Mouse (Mus musculus) neural tube, embryonic 13.5 days (tissue): Measurements from ENCODE around the gene Kif27. TPM values are rescaled to one million over a fixed set of nuclear protein-coding genes. Genes with fewer than 3 reads are reported as not detected.
"Not testable (repeated sequence)": the region's sequence is repeated elsewhere in the genome, so short reads cannot be mapped to it uniquely, and the experiment has no call there.

Experiments used
- ATAC-seq: fragments of 200-750 bp; cut with Nextera tagmentation; 2 replicates; pipeline ENCODE4 v1.8.0; 2017; ENCODE audit warnings: low read depth, mild to moderate bottlenecking, moderate TSS enrichment, moderate library complexity
- H3K27ac ChIP-seq: fragments of 300-500 bp; sonication (generic); replicated peaks from 2 replicates; pipeline ENCODE4 v1.5.1; 2015; ENCODE audit warnings: moderate library complexity, mild to moderate bottlenecking, inconsistent platforms
- H3K27me3 ChIP-seq: fragments of 300-500 bp; sonication (generic); 2 replicates; pipeline ENCODE4 v1.6.1; 2015; ENCODE audit warnings: mild to moderate bottlenecking, inconsistent platforms
- H3K36me3 ChIP-seq: fragments of 300-500 bp; sonication (generic); 2 replicates; pipeline ENCODE4 v1.6.1; 2015; ENCODE audit warnings: mild to moderate bottlenecking, inconsistent platforms
- H3K4me1 ChIP-seq: fragments of 300-500 bp; sonication (generic); replicated peaks from 2 replicates; pipeline ENCODE4 v1.6.1; 2015; ENCODE audit warnings: inconsistent platforms
- H3K4me2 ChIP-seq: fragments of 300-500 bp; sonication (generic); 2 replicates; pipeline ENCODE4 v1.6.1; 2015; ENCODE audit warnings: inconsistent platforms, mild to moderate bottlenecking, moderate library complexity
- H3K4me3 ChIP-seq: fragments of 300-500 bp; sonication (generic); 2 replicates; pipeline ENCODE4 v1.5.1; 2015; ENCODE audit warnings: mild to moderate bottlenecking, inconsistent platforms
- H3K9ac ChIP-seq: fragments of 300-500 bp; sonication (generic); 2 replicates; pipeline ENCODE4 v1.6.1; 2015; ENCODE audit warnings: moderate library complexity, mild to moderate bottlenecking, inconsistent platforms
- H3K9me3 ChIP-seq: fragments of 300-500 bp; sonication (generic); 2 replicates; pipeline ENCODE4 v1.6.1; 2016; ENCODE audit warnings: inconsistent platforms
- WGBS: fragments of 180-500 bp; shearing (Covaris S2); methylation state at CpG from one replicate; pipeline ENCODE4 v1.1.7; 2015; 5-methylcytosine and 5-hydroxymethylcytosine counted together
- polyA plus RNA-seq: library from polyadenylated mRNA; unstranded; fragments of >200 nt; fragmentation: Nextera tagmentation; extraction: Ambion mirVana; gene quantifications from 2 replicates; pipeline ENCODE4 v1.2.1, GENCODE M21; 2015

The Kif27 gene
- polyA plus RNA-seq: 1.2 and 1.3 TPM in 2 replicates

- ATAC-seq: peak; percentile 97
- under 1% methylated on average over 56 of the region's 85 CpGs for WGBS
- Histone ChIP-seq H3K4me1 (0 out of 2 replicates have a peak, but pooled peaks cover 8% of the 10 kb centered on the region), H3K27ac (peak within 1 kb of the TSS; percentile 42; the same call in 1 of the 2 replicates), H3K9ac (peak within 1 kb of the TSS; percentile 75), H3K4me2 (peak within 1 kb of the TSS; percentile 93), H3K9me3 (no peaks in the 10 kb centered on the region), H3K36me3 (no peaks in the 10 kb centered on the region), H3K27me3 (peaks cover 10% of the 10 kb centered on the region), H3K4me3 (peak within 1 kb of the TSS; percentile 69)
These were observed at the start of gene Kif27 for GRCm38 (mm10) chr13:58358629-58359303. Gene Kif27 (minus strand): TSS chr13:58359122.

- not testable (repeated sequence) for H3K27me3 ChIP-seq, ATAC-seq, H3K36me3 ChIP-seq, H3K9me3 ChIP-seq
- Histone ChIP-seq H3K4me3 (peak within 1 kb of the TSS; percentile 79), H3K27ac (peak within 1 kb of the TSS; percentile 100), H3K9ac (peak within 1 kb of the TSS; percentile 100), H3K4me1 (peaks cover 17% of the 10 kb centered on the region), H3K4me2 (peak within 1 kb of the TSS; percentile 57)
- WGBS: 8% methylated on average over 17 of the region's 17 CpGs
These were observed 44.3 kb upstream of the Kif27 start, which contains the start of gene Hnrnpk for GRCm38 (mm10) chr13:58403243-58403642. Gene Hnrnpk (minus strand): TSS chr13:58403343.

GRCm38 (mm10) chr13:58402744-58403110 is 43.8 kb upstream of the Kif27 start:
- Histone ChIP-seq H3K27me3 (no peaks in the 10 kb centered on the region), H3K27ac (peak overlapping the region; percentile 100), H3K4me3 (peak overlapping the region; percentile 79), H3K36me3 (peaks cover 12% of the 10 kb centered on the region), H3K9ac (peak overlapping the region; percentile 100), H3K9me3 (no peaks in the 10 kb centered on the region), H3K4me1 (peaks cover 18% of the 10 kb centered on the region), H3K4me2 (peak overlapping the region; percentile 57)
- WGBS: under 1% methylated on average over 34 of the region's 48 CpGs
- peak; percentile 67 for ATAC-seq

- H3K4me1 ChIP-seq: peaks cover 23% of the 10 kb centered on the region
- peak; percentile 97 for ATAC-seq
- WGBS: under 1% methylated on average over 91 of the region's 91 CpGs
- peak within 1 kb of the TSS; percentile 100 for H3K9ac ChIP-seq
- H3K4me3 ChIP-seq: peak within 1 kb of the TSS; percentile 79
- peaks cover 17% of the 10 kb centered on the region for H3K36me3 ChIP-seq
- H3K9me3 ChIP-seq: no peaks in the 10 kb centered on the region
- H3K4me2 ChIP-seq: peak within 1 kb of the TSS; percentile 91
- H3K27ac ChIP-seq: peak within 1 kb of the TSS; percentile 100
- no peaks in the 10 kb centered on the region for H3K27me3 ChIP-seq
These were observed 43.3 kb upstream of the Kif27 start, which contains the start of gene Rmi1 for GRCm38 (mm10) chr13:58402003-58402743. Gene Rmi1 (plus strand): TSS chr13:58402248.

GRCm38 (mm10) chr13:58401135-58402002 is 42.4 kb upstream of the Kif27 start:
- peak overlapping the region; percentile 100 for H3K9ac ChIP-seq
- peak; percentile 63 for ATAC-seq
- under 1% methylated on average over 78 of the region's 100 CpGs for WGBS

GRCm38 (mm10) chr13:58400576-58400975 is 41.7 kb upstream of the Kif27 start:
- Histone ChIP-seq H3K4me1 (peaks cover 23% of the 10 kb centered on the region), H3K4me3 (peak overlapping the region; percentile 79), H3K4me2 (peak overlapping the region; percentile 91), H3K27me3 (no peaks in the 10 kb centered on the region), H3K27ac (no peak overlapping the region), H3K9me3 (no peaks in the 10 kb centered on the region), H3K36me3 (peaks cover 31% of the 10 kb centered on the region), H3K9ac (peak overlapping the region; percentile 100)
- no peak for ATAC-seq
- under 1% methylated on average over 10 of the region's 11 CpGs for WGBS

More at GRCm38 (mm10) chr13:58401135-58402002, 42.4 kb upstream of the Kif27 start:
- Histone ChIP-seq H3K9me3 (no peaks in the 10 kb centered on the region), H3K4me1 (peaks cover 23% of the 10 kb centered on the region), H3K27ac (peak overlapping the region; percentile 100), H3K4me3 (peak overlapping the region; percentile 79), H3K36me3 (peaks cover 23% of the 10 kb centered on the region), H3K27me3 (no peaks in the 10 kb centered on the region), H3K4me2 (peak overlapping the region; percentile 91)

GRCm38 (mm10) chr13:58397651-58398050 is 38.7 kb upstream of the Kif27 start:
- WGBS: 72% methylated on average over 13 of the region's 13 CpGs
- ATAC-seq: no peak

GRCm38 (mm10) chr13:58394392-58394791 is 35.5 kb upstream of the Kif27 start:
- H3K27me3 ChIP-seq, H3K9ac ChIP-seq, H3K4me3 ChIP-seq, H3K4me1 ChIP-seq, H3K27ac ChIP-seq, H3K4me2 ChIP-seq, ATAC-seq, H3K9me3 ChIP-seq: not testable (repeated sequence)
- 89% methylated on average over 11 of the region's 11 CpGs for WGBS
- peaks cover 82% of the 10 kb centered on the region for H3K36me3 ChIP-seq

More at GRCm38 (mm10) chr13:58397651-58398050, 38.7 kb upstream of the Kif27 start:
- Histone ChIP-seq H3K9ac (no peak overlapping the region), H3K27me3 (no peaks in the 10 kb centered on the region), H3K36me3 (peaks cover 58% of the 10 kb centered on the region), H3K4me1 (peaks cover 17% of the 10 kb centered on the region), H3K4me2 (no peak overlapping the region), H3K4me3 (no peak overlapping the region), H3K27ac (no peak overlapping the region), H3K9me3 (no peaks in the 10 kb centered on the region)

GRCm38 (mm10) chr13:58389324-58389951 is 30.5 kb upstream of the Kif27 start:
- Histone ChIP-seq H3K9me3 (no peaks in the 10 kb centered on the region), H3K4me3 (no peak overlapping the region), H3K27me3 (no peaks in the 10 kb centered on the region), H3K4me2 (no peak overlapping the region), H3K9ac (no peak overlapping the region), H3K36me3 (peaks cover 44% of the 10 kb centered on the region), H3K27ac (no peak overlapping the region), H3K4me1 (peaks cover 6% of the 10 kb centered on the region; the same call in 1 of the 2 replicates)
- no peak for ATAC-seq
- 79% methylated on average over 2 of the region's 2 CpGs for WGBS

- H3K4me3 ChIP-seq: no peak overlapping the region
- 44% methylated on average over 3 of the region's 3 CpGs for WGBS
- no peak for ATAC-seq
These were observed 29.5 kb upstream of the Kif27 start for GRCm38 (mm10) chr13:58388379-58388778.

GRCm38 (mm10) chr13:58387948-58388347 is 29.0 kb upstream of the Kif27 start:
- no peak overlapping the region for H3K9ac ChIP-seq
- no peaks in the 10 kb centered on the region for H3K9me3 ChIP-seq
- peaks cover 31% of the 10 kb centered on the region for H3K36me3 ChIP-seq
- H3K27ac ChIP-seq: no peak overlapping the region
- ATAC-seq: no peak
- WGBS: 14% methylated on average over 7 of the region's 7 CpGs
- H3K4me1 ChIP-seq: peaks cover 12% of the 10 kb centered on the region
- H3K4me2 ChIP-seq: no peak overlapping the region
- no peak overlapping the region for H3K4me3 ChIP-seq
- no peaks in the 10 kb centered on the region for H3K27me3 ChIP-seq

More at GRCm38 (mm10) chr13:58388379-58388778, 29.5 kb upstream of the Kif27 start:
- peaks cover 34% of the 10 kb centered on the region for H3K36me3 ChIP-seq
- no peaks in the 10 kb centered on the region for H3K9me3 ChIP-seq
- no peak overlapping the region for H3K27ac ChIP-seq
- H3K4me2 ChIP-seq: no peak overlapping the region
- no peak overlapping the region for H3K9ac ChIP-seq
- H3K4me1 ChIP-seq: peaks cover 12% of the 10 kb centered on the region
- no peaks in the 10 kb centered on the region for H3K27me3 ChIP-seq
